Mouse (Mus musculus): ENCODE results near the gene Spint1. TPM values are rescaled to one million over a fixed set of nuclear protein-coding genes. Genes with fewer than 3 reads are reported as not detected.

Spint1 gene
- total and polyA plus RNA-seq, 3 experiments = not detected

DNA sequence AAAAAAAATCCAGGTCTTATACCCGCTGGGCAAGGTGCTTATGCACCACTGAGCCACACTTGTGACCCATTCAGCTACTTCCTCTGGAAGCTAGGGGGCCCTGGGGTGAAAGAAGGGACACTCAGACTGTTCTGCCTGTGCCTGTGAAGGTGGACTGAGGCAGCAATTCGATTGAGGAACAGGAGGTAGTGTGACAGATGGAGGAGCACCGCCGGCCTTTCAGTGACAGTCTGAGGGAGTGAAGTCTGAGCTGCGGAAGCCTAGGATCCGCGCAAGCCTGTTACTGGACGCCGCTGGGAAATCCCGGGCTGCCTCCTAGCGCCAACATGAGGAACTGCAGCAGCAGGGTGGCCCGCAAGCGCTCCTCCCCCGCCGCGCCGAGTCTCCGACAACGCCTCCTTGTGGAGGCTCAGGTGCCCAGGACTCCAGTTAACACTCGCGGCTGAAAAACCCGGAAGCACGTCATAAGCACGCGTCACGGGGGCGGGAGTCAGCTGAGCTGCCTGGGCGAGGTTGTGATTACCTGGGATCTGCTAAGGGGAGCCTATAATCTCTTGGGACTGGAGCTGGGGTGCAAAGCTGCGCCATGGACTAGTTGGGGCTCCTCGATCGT, 51.2 kb downstream of the Spint1 start, which contains the start of gene Vps18 (continued):
- TF ChIP-seq MAX (IDR thresholded peaks at IDR 0.05; ENCODE audit: low read length) (peak; percentile 84), USF2 (IDR thresholded peaks at IDR 0.05; ENCODE audit: borderline replicate concordance in 1 of 2, insufficient read depth in 1 of 2, low read depth in 1 of 2, low read length in 2 of 2) (no peak), USF1 (IDR thresholded peaks at IDR 0.05; ENCODE audit: low read depth, low read length) (peak; percentile 87), CHD2 (IDR thresholded peaks at IDR 0.05; ENCODE audit: low read length) (no peak), MEF2A (IDR thresholded peaks at IDR 0.05; ENCODE audit: extremely low read depth, insufficient replicate concordance, low read depth, low read length, poor library complexity, severe bottlenecking) (0 out of 2 replicates have a peak, but pooled peaks have one; percentile 13), CHD1 (IDR thresholded peaks at IDR 0.05; ENCODE audit: low read depth, low read length) (no peak), MAZ (IDR thresholded peaks at IDR 0.05; ENCODE audit: low read depth, low read length) (peak; percentile 97), SMC3 (IDR thresholded peaks at IDR 0.05; ENCODE audit: low read depth, low read length) (peak; percentile 87), ZMIZ1 (IDR thresholded peaks at IDR 0.05; ENCODE audit: low read depth, low read length) (peak; percentile 87), POLR2AphosphoS5 (IDR thresholded peaks at IDR 0.05; ENCODE audit: borderline replicate concordance, low read depth, low read length) (no peak; the same call in 1 of the 2 replicates)

DNA sequence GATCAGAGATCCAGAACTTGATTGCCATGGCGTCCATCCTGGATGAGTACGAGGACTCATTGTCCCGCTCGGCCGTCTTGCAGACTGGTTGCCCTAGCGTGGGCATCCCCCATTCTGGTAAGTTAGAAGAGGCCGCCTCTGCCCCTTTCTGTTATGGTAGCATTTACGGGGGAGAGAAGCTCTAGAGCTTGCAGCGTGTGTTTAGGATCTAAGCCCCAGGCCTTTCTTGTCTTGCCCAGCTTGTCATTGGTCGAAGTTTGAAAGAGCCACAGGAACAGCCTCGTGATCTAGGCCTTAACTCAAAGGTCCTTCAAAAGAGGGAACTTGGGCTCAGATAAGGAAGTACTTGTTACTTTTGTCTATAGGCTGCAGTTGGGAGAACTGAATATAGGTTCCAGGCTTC, 51.9 kb downstream of the Spint1 start:
- peak overlapping the region; percentile 93 for H3K27ac ChIP-seq (ENCODE audit: control insufficient read depth, low read depth, low read length)
- H3K4me1 ChIP-seq (ENCODE audit: control insufficient read depth in 1 of 2, insufficient read depth in 2 of 2, low read length in 2 of 2) = peaks cover 0 to 7% of the 10 kb centered on the region in 2 experiments; a peak in 1 of 4 replicates
- peak overlapping the region; percentile 86 for H3K9ac ChIP-seq (ENCODE audit: control insufficient read depth, low read depth, low read length, poor library complexity, severe bottlenecking)
- H3K79me2 ChIP-seq (ENCODE audit: control insufficient read depth, insufficient read depth, low read length, poor library complexity) = peaks cover 27% of the 10 kb centered on the region
- peak overlapping the region; percentile 80 to 81 for H3K4me3 ChIP-seq (ENCODE audit: control insufficient read depth in 1 of 2, insufficient read depth in 1 of 2, low read depth in 2 of 2, low read length in 2 of 2)
- H3K36me3 ChIP-seq (ENCODE audit: control insufficient read depth in 1 of 2, insufficient read depth in 2 of 2, low read length in 2 of 2) = no peaks in the 10 kb centered on the region; a peak in 2 of 4 replicates
- no peaks in the 10 kb centered on the region for H3K9me3 ChIP-seq (replicated peaks; ENCODE audit: insufficient read depth, low read length)
- DNase-seq (ENCODE audit: low read depth, low spot score) = peak; percentile 91
- no peaks in the 10 kb centered on the region for H3K27me3 ChIP-seq (ENCODE audit: control insufficient read depth in 1 of 2, insufficient read depth in 2 of 2, low read length in 2 of 2)
- TF ChIP-seq TAL1 (IDR thresholded peaks at IDR 0.05; ENCODE audit: low read length) = no peak
- no peak for TF ChIP-seq SMC3 (IDR thresholded peaks at IDR 0.05; ENCODE audit: low read depth, low read length)
- peak; percentile 94 for TF ChIP-seq MYC (IDR thresholded peaks at IDR 0.05; ENCODE audit: low read depth, low read length)
- peak; percentile 57 for TF ChIP-seq MXI1 (IDR thresholded peaks at IDR 0.05; ENCODE audit: low read depth, low read length)
- no peak; the same call in 1 of the 2 replicates for TF ChIP-seq ZNF384 (IDR thresholded peaks at IDR 0.05; ENCODE audit: low read depth, low read length)
- TF ChIP-seq ELF1 (IDR thresholded peaks at IDR 0.05; ENCODE audit: low read depth, low read length) = peak; percentile 71
- TF ChIP-seq MAFK (IDR thresholded peaks at IDR 0.05; ENCODE audit: borderline replicate concordance, low read depth, low read length) = no peak
- peak; percentile 79; the same call in 1 of the 2 replicates for TF ChIP-seq MAX (IDR thresholded peaks at IDR 0.05; ENCODE audit: low read length)
- peak; percentile 48; the same call in 1 of the 2 replicates for TF ChIP-seq ETS1 (IDR thresholded peaks at IDR 0.05; ENCODE audit: low read depth, low read length)
- peak; percentile 69; the same call in 1 of the 2 replicates for TF ChIP-seq USF1 (IDR thresholded peaks at IDR 0.05; ENCODE audit: low read depth, low read length)
- TF ChIP-seq GABPA (IDR thresholded peaks at IDR 0.05; ENCODE audit: low read depth, low read length) = no peak
- TF ChIP-seq EP300 (IDR thresholded peaks at IDR 0.05; ENCODE audit: low read depth in 1 of 2, low read length in 2 of 2) = peak in 1 of 2 experiments; percentile 21; a peak in 1 of 4 replicates
- TF ChIP-seq MAZ (IDR thresholded peaks at IDR 0.05; ENCODE audit: low read depth, low read length) = 0 out of 2 replicates have a peak, but pooled peaks have one; percentile 26
- TF ChIP-seq POLR2AphosphoS2 (IDR thresholded peaks at IDR 0.05; ENCODE audit: low read length) = no peak
- no peak for TF ChIP-seq NRF1 (IDR thresholded peaks at IDR 0.05; ENCODE audit: insufficient read depth, low read depth, low read length, poor library complexity, severe bottlenecking)
- TF ChIP-seq USF2 (IDR thresholded peaks at IDR 0.05; ENCODE audit: borderline replicate concordance in 1 of 2, insufficient read depth in 1 of 2, low read depth in 1 of 2, low read length in 2 of 2) = no peak
- TF ChIP-seq MYB (IDR thresholded peaks at IDR 0.05; ENCODE audit: low read depth, low read length) = no peak
- no peak for TF ChIP-seq JUND (IDR thresholded peaks at IDR 0.05; ENCODE audit: low read depth, low read length)
- no peak; the same call in 1 of the 2 replicates for TF ChIP-seq HCFC1 (IDR thresholded peaks at IDR 0.05; ENCODE audit: low read depth, low read length)
- TF ChIP-seq CTCF (IDR thresholded peaks at IDR 0.05 in 2 of 3, conservative IDR thresholded peaks at IDR 0.05 in 1 of 3; ENCODE audit: control insufficient read depth in 1 of 3, insufficient read depth in 1 of 3, low read depth in 2 of 3, low read length in 3 of 3, poor library complexity in 1 of 3, severe bottlenecking in 1 of 3) = no peak
- peak; percentile 67 for TF ChIP-seq GATA1 (IDR thresholded peaks at IDR 0.05; ENCODE audit: low read depth, low read length)
- TF ChIP-seq KAT2A (conservative IDR thresholded peaks at IDR 0.05; ENCODE audit: low read depth, low read length) = no peak
- TF ChIP-seq SIN3A (IDR thresholded peaks at IDR 0.05; ENCODE audit: low read length) = no peak; the same call in 1 of the 2 replicates
- no peak for TF ChIP-seq ZC3H11A (IDR thresholded peaks at IDR 0.05; ENCODE audit: low read depth, low read length)
- no peak for TF ChIP-seq RAD21 (IDR thresholded peaks at IDR 0.05; ENCODE audit: low read depth, low read length)
- TF ChIP-seq TCF12 (IDR thresholded peaks at IDR 0.05; ENCODE audit: low read depth, low read length) = peak; percentile 44; the same call in 1 of the 2 replicates
- peak in 1 of 2 experiments; percentile 22; a peak in 1 of 4 replicates for TF ChIP-seq POLR2A (IDR thresholded peaks at IDR 0.05; ENCODE audit: control insufficient read depth in 1 of 2, insufficient read depth in 1 of 2, low read depth in 1 of 2, low read length in 2 of 2, poor library complexity in 1 of 2)
- no peak for TF ChIP-seq MEF2A (IDR thresholded peaks at IDR 0.05; ENCODE audit: extremely low read depth, insufficient replicate concordance, low read depth, low read length, poor library complexity, severe bottlenecking)
